Mouse (Mus musculus) CH12.LX (cell line): Measurements from ENCODE around the gene Adora1.

ENCODE experiments used
- BHLHE40 ChIP-seq: IDR thresholded peaks from 2 replicates; pipeline ENCODE4 v1.6.1; 2011; ENCODE audit warnings: mild to moderate bottlenecking, low read depth, low read length, improper control_type of control experiment
- CTCF ChIP-seq, 2 experiments: IDR thresholded peaks in 1 of 2; conservative IDR thresholded peaks in 1 of 2; 2 replicates each; pipeline ENCODE4 v1.5.1; 2011 to 2012; ENCODE audit warnings: low read depth in 2 of 2, low read length in 2 of 2, improper control_type of control experiment in 1 of 2, inconsistent platforms in 1 of 2, mild to moderate bottlenecking in 1 of 2, moderate library complexity in 1 of 2
- E2F4 ChIP-seq: IDR thresholded peaks from 2 replicates; pipeline ENCODE4 v1.6.1; 2011; ENCODE audit warnings: low read depth, low read length, improper control_type of control experiment; ENCODE audit not compliant: insufficient replicate concordance
- EP300 ChIP-seq: IDR thresholded peaks from 2 replicates; pipeline ENCODE4 v1.6.1; 2011; ENCODE audit warnings: low read length, improper control_type of control experiment
- ETS1 ChIP-seq: conservative IDR thresholded peaks from 2 replicates; pipeline ENCODE4 v1.6.1; 2012; ENCODE audit warnings: low read depth, mild to moderate bottlenecking, inconsistent platforms, low read length, improper control_type of control experiment, moderate library complexity
- GABPA ChIP-seq: IDR thresholded peaks from 2 replicates; pipeline ENCODE4 v1.6.1; 2012; ENCODE audit warnings: low read depth, low read length, improper control_type of control experiment, inconsistent platforms; ENCODE audit not compliant: insufficient replicate concordance
- NRF1 ChIP-seq: IDR thresholded peaks from 2 replicates; pipeline ENCODE4 v1.6.1; 2014; ENCODE audit warnings: low read depth, mild to moderate bottlenecking, inconsistent platforms, low read length, improper control_type of control experiment, moderate library complexity
- POLR2A ChIP-seq: IDR thresholded peaks from 2 replicates; pipeline ENCODE4 v1.6.1; 2011; ENCODE audit warnings: low read depth, mild to moderate bottlenecking, improper control_type of control experiment, low read length
- SIN3A ChIP-seq: IDR thresholded peaks from 2 replicates; pipeline ENCODE4 v1.6.1; 2012; ENCODE audit warnings: low read length, improper control_type of control experiment, inconsistent platforms
- TBP ChIP-seq: conservative IDR thresholded peaks from 2 replicates; pipeline ENCODE4 v1.6.1; 2011; ENCODE audit warnings: low read depth, low read length, improper control_type of control experiment
- TCF12 ChIP-seq: IDR thresholded peaks from 2 replicates; pipeline ENCODE4 v1.6.1; 2014; ENCODE audit warnings: low read depth, mild to moderate bottlenecking, inconsistent platforms, low read length, improper control_type of control experiment
- UBTF ChIP-seq: IDR thresholded peaks from 2 replicates; pipeline ENCODE4 v1.6.1; 2012; ENCODE audit warnings: low read depth, mild to moderate bottlenecking, inconsistent platforms, low read length, improper control_type of control experiment, moderate library complexity
- USF1 ChIP-seq: IDR thresholded peaks from 2 replicates; pipeline ENCODE4 v1.6.1; 2014; ENCODE audit warnings: low read depth, mild to moderate bottlenecking, inconsistent platforms, low read length, improper control_type of control experiment

GRCm38 (mm10) chr1:134222122-134223055, 12.8 kb downstream of the Adora1 start:
- TF ChIP-seq EP300 (no peak), CTCF (conservative IDR thresholded peaks at IDR 0.05 in 1 of 2, IDR thresholded peaks at IDR 0.05 in 1 of 2; ENCODE audit: low read depth in 2 of 2, low read length in 2 of 2) (no peak), POLR2A (no peak), SIN3A (no peak), UBTF (no peak), ETS1 (no peak), TCF12 (no peak), BHLHE40 (0 out of 2 replicates have a peak, but pooled peaks have one; percentile 14), TBP (no peak), E2F4 (no peak), NRF1 (no peak), GABPA (no peak), USF1 (no peak)
